Mouse (Mus musculus) right cerebral cortex, adult 2 months (tissue): ENCODE measurements around the gene Gm49510.

Experiments
- DNase-seq, 2 experiments: peaks; one replicate each; pipeline ENCODE4 v3.0.0; 2021 to 2022; ENCODE audit warnings: low spot score in 2 of 2

The Gm49510 gene

GRCm38 (mm10) chr15:78914823-78915659 lies 15.6 kb downstream of the Gm49510 start:
- DNase-seq, result no peak

GRCm38 (mm10) chr15:78915660-78916017 lies 16.2 kb downstream of the Gm49510 start:
- peak; percentile 73 to 88 for DNase-seq

- DNase-seq, result peak in 1 of 2 experiments; percentile 53
Observed at GRCm38 (mm10) chr15:78916052-78916826, 16.8 kb downstream of the Gm49510 start.

- DNase-seq, result no peak
Observed at GRCm38 (mm10) chr15:78918126-78918525, 18.7 kb downstream of the Gm49510 start.

GRCm38 (mm10) chr15:78919914-78920313 lies 20.4 kb downstream of the Gm49510 start:
- DNase-seq, result no peak

GRCm38 (mm10) chr15:78922700-78923099 lies 23.2 kb downstream of the Gm49510 start:
- DNase-seq, result no peak

- no peak for DNase-seq
Observed at GRCm38 (mm10) chr15:78923585-78923984, 24.1 kb downstream of the Gm49510 start.

GRCm38 (mm10) chr15:78925129-78925528 lies 25.7 kb downstream of the Gm49510 start:
- DNase-seq, result no peak

GRCm38 (mm10) chr15:78926021-78926919 lies 26.8 kb downstream of the Gm49510 start, which contains the start of gene Lgals1:
Gene Lgals1 (plus strand): TSS chr15:78926725.
- DNase-seq, result peak; percentile 37 to 47

- no peak for DNase-seq
Observed at GRCm38 (mm10) chr15:78927021-78927787, 27.7 kb downstream of the Gm49510 start.

- peak; percentile 60 to 64 for DNase-seq
Observed at GRCm38 (mm10) chr15:78927788-78928457, 28.5 kb downstream of the Gm49510 start.

- no peak for DNase-seq
Observed at GRCm38 (mm10) chr15:78928539-78928938, 29.1 kb downstream of the Gm49510 start.

GRCm38 (mm10) chr15:78930192-78930706 lies 30.8 kb downstream of the Gm49510 start:
- no peak for DNase-seq

- no peak for DNase-seq
Observed at GRCm38 (mm10) chr15:78930801-78931426, 31.4 kb downstream of the Gm49510 start.

- DNase-seq, result no peak
Observed at GRCm38 (mm10) chr15:78931577-78931976, 32.1 kb downstream of the Gm49510 start.

- DNase-seq, result peak; percentile 89 to 93
Observed at GRCm38 (mm10) chr15:78934784-78935320, 35.4 kb downstream of the Gm49510 start, which contains the start of gene Nol12. Gene Nol12 (plus strand): TSS chr15:78934933.

- no peak for DNase-seq
Observed at GRCm38 (mm10) chr15:78936403-78936802, 36.9 kb downstream of the Gm49510 start.

- no peak for DNase-seq
Observed at GRCm38 (mm10) chr15:78937311-78937710, 37.8 kb downstream of the Gm49510 start.

GRCm38 (mm10) chr15:78937963-78938362 lies 38.5 kb downstream of the Gm49510 start:
- DNase-seq, result no peak
